In the genomic region with DNA sequence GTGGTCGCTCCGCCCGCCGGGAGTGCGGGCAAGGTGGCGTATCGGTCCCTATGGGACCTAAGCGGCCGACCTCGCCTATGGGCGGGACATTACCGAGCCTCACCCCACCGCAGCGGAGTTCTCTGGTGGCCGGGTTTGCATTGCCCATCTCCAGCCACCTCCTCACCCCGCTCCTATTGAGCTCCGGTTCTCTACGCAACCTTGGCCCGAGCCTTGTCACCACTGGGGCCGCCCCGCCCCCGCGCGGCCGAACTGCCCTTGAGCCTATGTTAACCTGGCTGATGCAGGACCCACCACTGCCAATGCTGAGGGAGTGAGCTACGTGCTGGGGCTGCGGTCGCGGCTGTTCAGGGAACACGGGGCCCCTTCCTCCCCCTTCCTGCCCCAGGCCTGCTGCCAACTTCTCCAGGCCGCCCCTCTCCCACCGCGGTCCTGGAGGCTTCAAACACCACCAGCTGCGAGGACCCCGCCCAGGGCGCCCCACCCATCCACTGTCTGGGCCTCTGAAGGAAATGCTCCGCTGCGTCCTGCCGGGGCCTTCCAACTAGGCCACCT, we compare ENCODE assay signal across 7 mouse cellular contexts. TPM values are rescaled to one million over a fixed set of nuclear protein-coding genes. Genes with fewer than 3 reads are reported as not detected.
A peak's percentile ranks its signal among the peaks of the same experiment; 100 is the strongest.
DNase-seq lines count a peak whose midpoint lies in the region; ATAC-seq and TF ChIP-seq lines count a peak whose summit lies in the region.

No protein-coding gene starts in this region.

- no peaks in the 10 kb centered on the region for H3K9me3 ChIP-seq in ES-Bruce4 (replicated peaks; ENCODE audit: control insufficient read depth, insufficient read depth, low read length, poor library complexity, severe bottlenecking)
- H3K9me3 ChIP-seq in embryonic facial prominence, embryonic 13.5 days: no peaks in the 10 kb centered on the region
- no peaks in the 10 kb centered on the region for H3K9me3 ChIP-seq in heart, embryonic 12.5 days (replicated peaks)
- H3K9me3 ChIP-seq in kidney, embryonic 15.5 days (replicated peaks): no peaks in the 10 kb centered on the region

- H3K27me3 ChIP-seq in ES-Bruce4 (ENCODE audit: control insufficient read depth, insufficient read depth, low read length, poor library complexity, severe bottlenecking): no peaks in the 10 kb centered on the region
- H3K27me3 ChIP-seq in embryonic facial prominence, embryonic 13.5 days: no peaks in the 10 kb centered on the region; the same call in 1 of the 2 replicates
- H3K27me3 ChIP-seq in heart, embryonic 12.5 days (replicated peaks): no peaks in the 10 kb centered on the region; the same call in 1 of the 2 replicates
- H3K27me3 ChIP-seq in kidney, embryonic 15.5 days: no peaks in the 10 kb centered on the region
- H3K27me3 ChIP-seq in small intestine, adult 2 months (ENCODE audit: control insufficient read depth, insufficient read depth, low read length): no peaks in the 10 kb centered on the region

- H3K27ac ChIP-seq in ES-Bruce4 (ENCODE audit: insufficient read depth, low read length): peak overlapping the region; percentile 76
- peak overlapping the region; percentile 97 for H3K27ac ChIP-seq in embryonic facial prominence, embryonic 13.5 days
- H3K27ac ChIP-seq in heart, embryonic 12.5 days (ENCODE audit: poor library complexity, severe bottlenecking): peak overlapping the region; percentile 92
- peak overlapping the region; percentile 95 for H3K27ac ChIP-seq in kidney, embryonic 15.5 days
- peak overlapping the region; percentile 98 for H3K27ac ChIP-seq in small intestine, adult 2 months (ENCODE audit: insufficient read depth, low read depth, low read length)

- H3K36me3 ChIP-seq in ES-Bruce4 (ENCODE audit: control insufficient read depth, insufficient read depth, low read length, poor library complexity, severe bottlenecking): no peaks in the 10 kb centered on the region
- no peaks in the 10 kb centered on the region for H3K36me3 ChIP-seq in embryonic facial prominence, embryonic 13.5 days
- no peaks in the 10 kb centered on the region for H3K36me3 ChIP-seq in heart, embryonic 12.5 days
- no peaks in the 10 kb centered on the region for H3K36me3 ChIP-seq in kidney, embryonic 15.5 days
- no peaks in the 10 kb centered on the region for H3K36me3 ChIP-seq in small intestine, adult 2 months (ENCODE audit: control insufficient read depth, insufficient read depth, low read length)

- DNase-seq in adrenal gland, adult 2 months: peak; percentile 92
- peak; percentile 89 for DNase-seq in lung, postnatal 25 days (ENCODE audit: low spot score)

- H3K4me2 ChIP-seq in embryonic facial prominence, embryonic 13.5 days: peak overlapping the region; percentile 84
- peak overlapping the region; percentile 69 for H3K4me2 ChIP-seq in heart, embryonic 12.5 days
- peak overlapping the region; percentile 95 for H3K4me2 ChIP-seq in kidney, embryonic 15.5 days

- no peak for TF ChIP-seq POLR2A in ES-Bruce4 (IDR thresholded peaks at IDR 0.05; ENCODE audit: insufficient read depth, low read length)
- TF ChIP-seq POLR2A in small intestine, adult 2 months (IDR thresholded peaks at IDR 0.05; ENCODE audit: low read depth, low read length): no peak

- no peak for TF ChIP-seq CTCF in ES-Bruce4 (IDR thresholded peaks at IDR 0.05; ENCODE audit: low read depth, low read length)
- peak; percentile 19; the same call in 1 of the 2 replicates for TF ChIP-seq CTCF in small intestine, adult 2 months (IDR thresholded peaks at IDR 0.05; ENCODE audit: extremely low read depth, insufficient read length, insufficient replicate concordance, low read depth, low read length)

- no peaks in the 10 kb centered on the region for H3K4me1 ChIP-seq in ES-Bruce4 (ENCODE audit: control insufficient read depth, insufficient read depth, low read length)
- H3K4me1 ChIP-seq in embryonic facial prominence, embryonic 13.5 days: peaks cover 19% of the 10 kb centered on the region
- peaks cover 21% of the 10 kb centered on the region for H3K4me1 ChIP-seq in heart, embryonic 12.5 days (replicated peaks)
- H3K4me1 ChIP-seq in kidney, embryonic 15.5 days: peaks cover 30% of the 10 kb centered on the region
- H3K4me1 ChIP-seq in small intestine, adult 2 months (ENCODE audit: control insufficient read depth, insufficient read depth, insufficient read length, low read length): peaks cover 16% of the 10 kb centered on the region

- peak; percentile 38 for ATAC-seq in embryonic facial prominence, embryonic 13.5 days (ENCODE audit: insufficient number of reproducible peaks, insufficient read depth, low FRiP score, low TSS enrichment, low read depth)
- peak; percentile 57 for ATAC-seq in heart, embryonic 12.5 days (ENCODE audit: insufficient number of reproducible peaks, low FRiP score)
- peak; percentile 57 for ATAC-seq in kidney, embryonic 15.5 days (replicated peaks; ENCODE audit: low FRiP score)

- peak overlapping the region; percentile 79 for H3K4me3 ChIP-seq in ES-Bruce4 (ENCODE audit: low read depth, low read length)
- H3K4me3 ChIP-seq in embryonic facial prominence, embryonic 13.5 days: peak overlapping the region; percentile 76
- H3K4me3 ChIP-seq in heart, embryonic 12.5 days: peak overlapping the region; percentile 79
- peak overlapping the region; percentile 85 for H3K4me3 ChIP-seq in kidney, embryonic 15.5 days (replicated peaks)
- peak overlapping the region; percentile 82 for H3K4me3 ChIP-seq in small intestine, adult 2 months (ENCODE audit: low read depth, low read length)

- peak overlapping the region; percentile 75 for H3K9ac ChIP-seq in ES-Bruce4 (ENCODE audit: low read depth, poor library complexity, severe bottlenecking)
- H3K9ac ChIP-seq in embryonic facial prominence, embryonic 13.5 days: peak overlapping the region; percentile 88
- peak overlapping the region; percentile 76 for H3K9ac ChIP-seq in heart, embryonic 12.5 days
- peak overlapping the region; percentile 71 for H3K9ac ChIP-seq in kidney, embryonic 15.5 days

- WGBS in embryonic facial prominence, embryonic 13.5 days: under 1% methylated on average over 38 of the region's 39 CpGs
- WGBS in heart, embryonic 12.5 days: under 1% methylated on average over 37 of the region's 39 CpGs
- under 1% methylated on average over 39 of the region's 39 CpGs for WGBS in kidney, embryonic 15.5 days
- 1% methylated on average over 39 of the region's 39 CpGs for WGBS in small intestine, adult 2 months

- peak; percentile 57; the same call in 1 of the 2 replicates for TF ChIP-seq EP300 in ES-Bruce4 (IDR thresholded peaks at IDR 0.05; ENCODE audit: insufficient read depth, low read depth, low read length)

RNA-seq across cellular contexts. Expression of a gene that starts 0.8 kb away (rescaled TPM):
- polyA plus RNA-seq in ES-Bruce4 (2011; ENCODE audit: insufficient read depth, insufficient read length, low read depth, missing spikeins): 36.5 and 38.2 TPM in 2 replicates
- 10 to 100 TPM; 67.0 to 77.8 TPM for total RNA-seq in adrenal gland, adult 2 months (2021)
- 69.2 and 87.7 TPM in 2 replicates for polyA plus RNA-seq in adrenal gland, adult 2 months (2012; rRNA removed)
- 22.7 and 23.0 TPM in 2 replicates for polyA plus RNA-seq in embryonic facial prominence, embryonic 13.5 days (2015; fragmentation: Nextera tagmentation; extraction: Ambion mirVana)
- 16.7 and 17.4 TPM in 2 replicates for polyA plus RNA-seq in heart, embryonic 12.5 days (2016; fragmentation: Nextera tagmentation; extraction: Ambion mirVana)
- polyA plus RNA-seq in kidney, embryonic 15.5 days (2015; fragmentation: Nextera tagmentation; extraction: Ambion mirVana): 21.8 and 23.3 TPM in 2 replicates
- 22.2 and 55.1 TPM in 2 replicates for polyA plus RNA-seq in small intestine, adult 2 months (2012; rRNA removed)

RNA-seq across cellular contexts. Expression of a gene that starts 22.8 kb away (rescaled TPM):
- polyA plus RNA-seq in ES-Bruce4 (2011; ENCODE audit: insufficient read depth, insufficient read length, low read depth, missing spikeins): not detected in 2 replicates
- not detected for total RNA-seq in adrenal gland, adult 2 months (2021)
- not detected in 2 replicates for polyA plus RNA-seq in adrenal gland, adult 2 months (2012; rRNA removed)
- polyA plus RNA-seq in embryonic facial prominence, embryonic 13.5 days (2015; fragmentation: Nextera tagmentation; extraction: Ambion mirVana): not detected in 2 replicates
- not detected in 2 replicates for polyA plus RNA-seq in heart, embryonic 12.5 days (2016; fragmentation: Nextera tagmentation; extraction: Ambion mirVana)
- 0.22 TPM in 1 of 2 replicates, not detected in the other for polyA plus RNA-seq in kidney, embryonic 15.5 days (2015; fragmentation: Nextera tagmentation; extraction: Ambion mirVana)
- not detected in 2 replicates for polyA plus RNA-seq in small intestine, adult 2 months (2012; rRNA removed)

Comparison
In these comparisons a context has a peak if more than half of its experiments do, and no peak if none do; other contexts are left out.
1. Peak in every context shown above with its lines: DNase-seq, ATAC-seq, H3K4me3 ChIP-seq and H3K27ac ChIP-seq.